Mouse (Mus musculus) ES-E14 (cell line): Measurements from ENCODE around the gene Syt11. TPM values are rescaled to one million over a fixed set of nuclear protein-coding genes. Genes with fewer than 3 reads are reported as not detected.

Experiments used
- DNase-seq: peaks from one replicate; pipeline ENCODE4 v3.0.0-alpha.2; 2013; ENCODE audit warnings: low read depth, low spot score
- H3K27ac ChIP-seq: 2 replicates; pipeline ENCODE4 v1.5.1; 2012; ENCODE audit warnings: low read depth, mild to moderate bottlenecking, low read length, moderate library complexity, mixed read lengths; ENCODE audit not compliant: poor library complexity, insufficient read depth, severe bottlenecking
- H3K36me3 ChIP-seq: 2 replicates; pipeline ENCODE4 v1.6.1; 2012; ENCODE audit warnings: mild to moderate bottlenecking, low read length, moderate library complexity, mixed read lengths; ENCODE audit not compliant: control insufficient read depth, poor library complexity, insufficient read depth, severe bottlenecking
- H3K4me1 ChIP-seq, 2 experiments: fragments of 150-350 bp in 1 of 2; sonication (generic) in 1 of 2; 2 replicates each; pipeline ENCODE4 v1.6.1; 2012; ENCODE audit warnings: low read length in 2 of 2, mild to moderate bottlenecking in 1 of 2, mixed read lengths in 1 of 2; ENCODE audit not compliant: control insufficient read depth in 2 of 2, insufficient read depth in 2 of 2, poor library complexity in 1 of 2
- H3K4me3 ChIP-seq, 2 experiments: fragments of 150-350 bp in 1 of 2; sonication (generic) in 1 of 2; 2 replicates each; pipeline ENCODE4 v1.5.1; 2012; ENCODE audit warnings: low read length in 2 of 2, low read depth in 1 of 2, mild to moderate bottlenecking in 1 of 2, mixed read lengths in 1 of 2; ENCODE audit not compliant: insufficient read depth in 1 of 2, poor library complexity in 1 of 2, severe bottlenecking in 1 of 2
- H3K9ac ChIP-seq: 2 replicates; pipeline ENCODE4 v1.6.1; 2012; ENCODE audit warnings: low read depth, mild to moderate bottlenecking, low read length, mixed read lengths; ENCODE audit not compliant: poor library complexity, insufficient read depth, severe bottlenecking
- H3K9me3 ChIP-seq: fragments of 150-350 bp; sonication (generic); 2 replicates; pipeline ENCODE4 v1.6.1; 2012; ENCODE audit warnings: low read depth, mild to moderate bottlenecking, low read length; ENCODE audit not compliant: control insufficient read depth, insufficient read depth
- CHD2 ChIP-seq: IDR thresholded peaks from 2 replicates; pipeline ENCODE4 v1.6.1; 2014; ENCODE audit warnings: mild to moderate bottlenecking, low read depth, low read length, inconsistent platforms
- HCFC1 ChIP-seq: IDR thresholded peaks from 2 replicates; pipeline ENCODE4 v1.6.1; 2012; ENCODE audit warnings: low read length, inconsistent platforms, borderline replicate concordance; ENCODE audit not compliant: insufficient read depth
- MAFK ChIP-seq: IDR thresholded peaks from 2 replicates; pipeline ENCODE4 v1.6.1; 2014; ENCODE audit warnings: mild to moderate bottlenecking, low read depth, low read length, inconsistent platforms; ENCODE audit not compliant: insufficient read depth
- ZC3H11A ChIP-seq: IDR thresholded peaks from 2 replicates; pipeline ENCODE4 v1.6.1; 2012; ENCODE audit warnings: low read depth, mild to moderate bottlenecking, inconsistent platforms, low read length, borderline replicate concordance
- ZNF384 ChIP-seq: IDR thresholded peaks from 2 replicates; pipeline ENCODE4 v1.6.1; 2012; ENCODE audit warnings: low read depth, low read length, inconsistent platforms
- in situ Hi-C, 2 experiments: fragments of 600-800 bp; cut with MboI; formaldehyde crosslinking; loops; one replicate each; pipeline ENCODE4 v1.15.1; 2025; ENCODE audit warnings: low sequenced_read_pairs in 2 of 2, inconsistent platforms in 1 of 2; ENCODE audit not compliant: unreplicated experiment in 2 of 2
- total RNA-seq: library from RNA; depleted of rRNA; stranded (reverse); fragments of 300-350 nt; gene quantifications from 2 replicates; pipeline ENCODE4 v1.2.3, GENCODE M21; 2012

The Syt11 gene
- total RNA-seq, 1 experiment, result 12.4 TPM

DNA sequence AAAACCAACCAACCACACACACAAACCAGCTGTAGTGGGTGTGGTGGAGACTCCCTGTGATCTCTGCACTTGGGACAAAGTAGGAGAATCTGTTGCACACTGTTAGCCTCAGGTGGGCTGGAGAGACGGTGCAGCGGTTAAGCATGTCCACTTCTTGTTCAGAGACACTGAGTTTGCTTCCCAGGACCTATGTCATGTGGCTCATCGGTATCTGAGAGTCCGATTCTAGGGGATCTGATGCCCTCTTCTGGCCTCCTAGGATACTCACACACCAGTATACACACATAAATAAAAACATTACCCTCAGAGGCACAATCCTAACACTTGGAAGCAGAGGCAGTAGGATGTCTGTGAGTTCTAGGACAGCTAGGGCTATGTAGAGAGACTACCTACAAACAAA is 20.7 kb downstream of the Syt11 start:
- H3K36me3 ChIP-seq, result no peaks in the 10 kb centered on the region

DNA sequence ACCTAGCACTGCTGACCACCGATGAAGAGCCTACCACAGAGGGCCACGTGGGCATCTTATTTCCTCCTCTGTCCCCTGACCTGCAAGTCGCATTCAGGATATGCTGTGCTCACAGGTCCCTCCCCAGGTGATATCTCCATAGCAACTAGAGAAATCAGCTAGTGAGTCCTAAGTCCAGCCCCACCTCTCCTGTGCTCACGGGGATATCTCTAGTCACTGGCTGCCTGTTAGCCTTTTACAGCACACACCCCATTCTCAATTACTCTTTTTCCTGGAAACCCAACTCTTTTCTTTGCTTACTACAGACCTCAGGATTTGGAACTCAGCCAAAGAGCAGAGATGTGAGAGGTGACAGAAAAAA is 28.1 kb downstream of the Syt11 start:
- no peaks in the 10 kb centered on the region for H3K9me3 ChIP-seq
- no peak overlapping the region for H3K27ac ChIP-seq
- H3K36me3 ChIP-seq, result 0 out of 2 replicates have a peak, but pooled peaks cover 2% of the 10 kb centered on the region
- DNase-seq, result no peak
- TF ChIP-seq HCFC1 (no peak), CHD2 (no peak), ZNF384 (no peak), ZC3H11A (no peak), MAFK (no peak)
- peaks cover 0 to 2% of the 10 kb centered on the region in 2 experiments; a peak in 1 of 4 replicates for H3K4me1 ChIP-seq
- H3K4me3 ChIP-seq, result no peak overlapping the region
- in situ Hi-C loops, result no loop called here
- H3K9ac ChIP-seq, result no peak overlapping the region

More for the DNA sequence above, 20.7 kb downstream of the Syt11 start:
- TF ChIP-seq CHD2, result no peak
- no peak for TF ChIP-seq HCFC1
- TF ChIP-seq ZC3H11A, result no peak; the same call in 1 of the 2 replicates
- TF ChIP-seq MAFK, result no peak
- no peak for TF ChIP-seq ZNF384
- Histone ChIP-seq H3K4me1 (peaks cover 2 to 3% of the 10 kb centered on the region in 2 experiments; a peak in 2 of 4 replicates), H3K9me3 (no peaks in the 10 kb centered on the region), H3K27ac (no peak overlapping the region), H3K9ac (no peak overlapping the region), H3K4me3 (no peak overlapping the region)
- in situ Hi-C loops, result no loop called here
- no peak for DNase-seq

GRCm38 (mm10) chr3:88746139-88746870 is 28.7 kb downstream of the Syt11 start:
- Histone ChIP-seq H3K36me3 (0 out of 2 replicates have a peak, but pooled peaks cover 2% of the 10 kb centered on the region), H3K9me3 (no peaks in the 10 kb centered on the region), H3K4me1 (peaks cover 0 to 2% of the 10 kb centered on the region in 2 experiments; a peak in 1 of 4 replicates), H3K4me3 (no peak overlapping the region), H3K27ac (no peak overlapping the region), H3K9ac (no peak overlapping the region)
- DNase-seq, result no peak
- in situ Hi-C loops, result no loop called here
- no peak for TF ChIP-seq CHD2
- peak; percentile 79 for TF ChIP-seq ZNF384
- no peak for TF ChIP-seq ZC3H11A

DNA sequence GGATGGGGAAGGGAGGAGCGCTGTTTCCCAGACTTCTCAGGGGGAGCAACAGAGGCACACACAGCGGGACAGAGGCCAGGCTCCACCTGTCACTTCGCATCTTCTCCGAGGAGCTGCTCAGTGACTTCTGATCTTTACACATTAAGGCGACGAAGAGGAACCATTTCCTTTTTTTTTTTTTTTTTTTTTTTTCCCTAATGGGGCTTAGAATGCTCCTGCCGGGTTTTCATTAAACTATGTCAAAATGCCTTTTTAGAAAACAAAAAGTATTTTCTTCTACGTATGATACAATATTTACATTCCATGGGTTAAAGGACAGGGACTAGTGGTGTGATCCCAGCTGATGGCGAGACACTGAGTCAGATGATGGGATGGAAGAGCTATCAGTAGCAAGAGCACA is 29.4 kb downstream of the Syt11 start:
- DNase-seq, result no peak
- in situ Hi-C loops, result no loop called here
- H3K27ac ChIP-seq, result no peak overlapping the region; the same call in 1 of the 2 replicates
- H3K4me3 ChIP-seq, result no peak overlapping the region
- 0 out of 2 replicates have a peak, but pooled peaks cover 2% of the 10 kb centered on the region for H3K36me3 ChIP-seq
- no peaks in the 10 kb centered on the region for H3K9me3 ChIP-seq
- no peak for TF ChIP-seq HCFC1
- TF ChIP-seq MAFK, result no peak
- TF ChIP-seq ZC3H11A, result no peak
- no peak for TF ChIP-seq ZNF384
- TF ChIP-seq CHD2, result no peak
- no peak overlapping the region for H3K9ac ChIP-seq
- peaks cover 0 to 2% of the 10 kb centered on the region in 2 experiments; a peak in 1 of 4 replicates for H3K4me1 ChIP-seq

GRCm38 (mm10) chr3:88740147-88740546 is 34.8 kb downstream of the Syt11 start:
- H3K27ac ChIP-seq, result no peak overlapping the region
- TF ChIP-seq MAFK (no peak), HCFC1 (no peak), ZC3H11A (no peak), ZNF384 (no peak), CHD2 (no peak)
- in situ Hi-C loops, result no loop called here
- H3K4me3 ChIP-seq, result no peak overlapping the region
- no peak for DNase-seq
- H3K9me3 ChIP-seq, result no peaks in the 10 kb centered on the region
- no peak overlapping the region for H3K9ac ChIP-seq
- no peaks in the 10 kb centered on the region for H3K36me3 ChIP-seq
- H3K4me1 ChIP-seq, result no peaks in the 10 kb centered on the region
